Mouse (Mus musculus) mouse embryonic stem cell (cell line): ENCODE results near the gene Mctp1.

ENCODE experiments used
- in situ Hi-C, 2 experiments: fragments of 300-500 bp; cut with MboI; formaldehyde crosslinking; loops; 1 replicate in 1 of 2; 3 replicates in 1 of 2; pipeline ENCODE4 v1.14.3; 2019 to 2020; ENCODE audit warnings: low sequenced_read_pairs in 2 of 2, low pct_unique_long_range_greater_than_20kb in 1 of 2, mixed read lengths in 1 of 2; ENCODE audit not compliant: unreplicated experiment in 1 of 2

Gene Mctp1

GRCm38 (mm10) chr13:76870291-76870690 lies 486.0 kb downstream of the Mctp1 start:
- in situ Hi-C loops = no loop called here

GRCm38 (mm10) chr13:76877887-76878763 lies 493.8 kb downstream of the Mctp1 start:
- in situ Hi-C loops = no loop called here

- in situ Hi-C loops = no loop called here
Observed at GRCm38 (mm10) chr13:76879008-76879407, 494.7 kb downstream of the Mctp1 start.

GRCm38 (mm10) chr13:76884517-76885092 lies 500.3 kb downstream of the Mctp1 start:
- in situ Hi-C loops = no loop called here

GRCm38 (mm10) chr13:76892987-76893386 lies 508.7 kb downstream of the Mctp1 start:
- in situ Hi-C loops = no loop called here

DNA sequence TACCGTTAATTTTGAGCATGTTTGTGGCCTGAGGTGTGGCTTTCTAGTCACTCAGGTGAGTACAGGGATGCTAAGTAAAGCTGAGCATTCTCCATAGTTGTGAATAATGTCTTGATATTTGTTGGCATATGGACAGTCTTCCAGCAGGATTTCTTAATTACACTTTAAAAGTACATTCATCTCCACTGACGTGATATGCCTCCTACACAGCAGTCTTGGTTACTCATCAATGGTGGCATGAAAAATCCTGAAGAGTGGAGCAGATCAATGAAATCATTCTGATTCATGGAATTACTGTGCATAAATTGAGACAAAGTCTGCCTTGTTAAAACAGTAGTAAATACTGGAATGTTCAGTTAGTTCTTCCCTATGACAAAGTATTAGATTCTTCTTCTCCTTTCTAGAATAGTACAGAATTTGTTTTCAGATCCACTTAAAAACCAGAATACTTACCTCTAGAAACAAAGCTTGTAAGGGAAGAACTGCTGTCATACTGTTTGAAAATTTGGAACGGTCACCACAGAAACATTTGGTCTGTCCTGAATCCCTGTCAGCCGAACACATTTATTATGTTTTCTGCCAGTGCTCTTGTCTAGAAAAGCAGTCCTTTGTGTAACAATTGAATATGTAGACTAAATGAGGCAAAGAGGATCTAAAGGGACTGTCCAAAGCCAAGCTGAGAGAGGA lies 511.6 kb downstream of the Mctp1 start:
- in situ Hi-C loops = no loop called here

GRCm38 (mm10) chr13:76896457-76896790 lies 512.1 kb downstream of the Mctp1 start:
- in situ Hi-C loops = no loop called here

- in situ Hi-C loops = no loop called here
Observed at GRCm38 (mm10) chr13:76918321-76918720, 534.0 kb downstream of the Mctp1 start.

- in situ Hi-C loops = no loop called here
Observed at GRCm38 (mm10) chr13:76926851-76927250, 542.5 kb downstream of the Mctp1 start.

DNA sequence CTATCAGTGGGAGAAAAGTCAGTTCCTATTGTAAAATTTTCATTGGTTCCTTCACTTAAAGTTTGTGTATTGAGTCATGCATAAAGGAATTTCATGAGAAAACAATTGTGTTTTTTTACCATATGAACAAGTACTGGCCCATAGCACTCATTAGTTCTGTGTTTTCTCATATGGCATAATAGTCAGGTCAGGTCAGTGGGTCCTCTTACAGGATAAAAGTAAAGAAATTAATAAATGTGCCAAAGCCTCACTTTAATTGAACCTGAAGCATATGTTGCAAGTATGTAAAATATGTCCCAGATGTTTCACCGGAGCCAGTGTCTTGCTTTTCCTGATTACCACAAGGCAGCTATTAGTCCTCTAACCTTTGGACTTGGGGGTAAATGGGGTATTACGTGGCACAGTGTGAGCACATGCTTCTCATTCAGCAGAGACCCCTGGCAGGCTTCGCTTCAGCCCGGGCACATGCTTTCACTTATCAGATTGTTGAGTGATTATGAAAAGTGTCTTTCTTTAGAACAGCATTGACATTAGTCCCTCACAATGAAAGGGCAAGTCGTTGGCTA lies 543.6 kb downstream of the Mctp1 start:
- in situ Hi-C loops = no loop called here

GRCm38 (mm10) chr13:76929152-76929551 lies 544.8 kb downstream of the Mctp1 start:
- in situ Hi-C loops = no loop called here

- in situ Hi-C loops = no loop called here
Observed at GRCm38 (mm10) chr13:76932933-76933332, 548.6 kb downstream of the Mctp1 start.

DNA sequence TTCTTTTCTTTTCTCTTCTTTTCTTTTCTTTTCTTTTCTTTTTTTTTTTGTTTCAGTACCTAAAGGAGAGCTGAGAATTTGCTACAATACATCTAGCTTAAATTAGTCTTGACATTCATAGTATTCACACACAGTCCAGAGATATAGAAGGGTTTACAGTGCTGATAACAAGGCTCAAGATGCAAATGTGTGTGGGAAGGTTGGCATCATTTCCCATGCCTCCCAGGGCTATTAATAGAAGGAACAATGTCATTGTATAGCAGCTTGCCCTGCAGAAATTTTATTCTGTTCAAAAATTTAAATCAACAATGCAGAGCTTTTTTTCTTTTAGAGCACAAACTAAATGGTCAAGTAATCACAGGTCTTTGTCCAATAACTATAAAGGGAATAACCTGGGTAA lies 564.9 kb downstream of the Mctp1 start:
- in situ Hi-C loops = no loop called here

GRCm38 (mm10) chr13:76967588-76967987 lies 583.3 kb downstream of the Mctp1 start:
- in situ Hi-C loops = loop anchor here in 1 of 2 experiments (25.0 kb wide), 1 partner anchor 295 kb away; no protein-coding TSS in a partner anchor

DNA sequence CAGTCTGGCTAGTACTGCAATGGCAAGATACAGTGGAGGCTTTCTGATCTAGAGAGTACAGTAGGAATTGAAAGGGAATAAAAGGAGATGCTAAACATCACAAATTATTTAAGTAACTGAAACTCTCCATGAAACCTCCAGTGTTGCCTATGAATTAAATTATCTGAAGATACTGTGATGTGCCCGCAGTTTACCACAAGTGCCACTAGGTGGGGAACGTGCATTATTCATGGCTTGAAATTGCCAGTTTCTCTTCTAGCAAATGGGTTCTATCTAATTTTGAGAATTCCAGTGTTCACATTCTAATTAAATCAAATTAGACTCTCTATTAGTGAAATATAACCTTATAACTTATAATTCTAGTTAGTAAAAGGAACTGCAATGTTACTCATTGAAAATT lies 585.1 kb downstream of the Mctp1 start:
- in situ Hi-C loops = loop anchor here in 1 of 2 experiments (25.0 kb wide), 1 partner anchor 293 kb away; no protein-coding TSS in a partner anchor

DNA sequence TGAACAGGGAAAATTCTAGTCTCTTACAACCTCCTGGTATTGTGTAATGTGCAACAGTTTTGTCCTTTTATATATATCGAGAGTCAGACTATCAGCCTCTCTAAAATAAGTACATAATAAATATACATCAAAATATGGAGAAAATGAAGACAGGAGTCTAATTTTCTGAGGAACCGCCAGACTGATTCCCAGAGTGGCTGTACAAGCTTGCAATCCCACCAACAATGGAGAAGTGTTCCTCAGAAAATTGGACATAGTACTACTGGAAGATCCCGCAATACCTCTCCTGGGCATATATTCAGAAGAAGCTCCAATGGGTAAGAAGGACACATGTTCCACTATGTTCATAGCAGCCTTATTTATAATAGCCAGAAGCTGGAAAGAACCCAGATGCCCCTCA lies 586.7 kb downstream of the Mctp1 start:
- in situ Hi-C loops = loop anchor here in 1 of 2 experiments (25.0 kb wide), 1 partner anchor 291 kb away; no protein-coding TSS in a partner anchor

GRCm38 (mm10) chr13:77002628-77003027 lies 618.3 kb downstream of the Mctp1 start:
- in situ Hi-C loops = no loop called here

- in situ Hi-C loops = no loop called here
Observed at GRCm38 (mm10) chr13:77003684-77004083, 619.3 kb downstream of the Mctp1 start.

- in situ Hi-C loops = no loop called here
Observed at GRCm38 (mm10) chr13:77018851-77019250, 634.5 kb downstream of the Mctp1 start.
